Mouse (Mus musculus) mouse trophoblast stem cell (cell line): ENCODE data around the gene Krtap3-3.
"Not testable (repeated sequence)": the region's sequence is repeated elsewhere in the genome, so short reads cannot be mapped to it uniquely, and the experiment has no call there.

Source experiments
- in situ Hi-C, 2 experiments: fragments of 300-500 bp; cut with MseI, MboI; formaldehyde crosslinking; loops; 2 replicates in 1 of 2; 3 replicates in 1 of 2; pipeline ENCODE4 v1.15.1; 2025

Krtap3-3 gene

DNA sequence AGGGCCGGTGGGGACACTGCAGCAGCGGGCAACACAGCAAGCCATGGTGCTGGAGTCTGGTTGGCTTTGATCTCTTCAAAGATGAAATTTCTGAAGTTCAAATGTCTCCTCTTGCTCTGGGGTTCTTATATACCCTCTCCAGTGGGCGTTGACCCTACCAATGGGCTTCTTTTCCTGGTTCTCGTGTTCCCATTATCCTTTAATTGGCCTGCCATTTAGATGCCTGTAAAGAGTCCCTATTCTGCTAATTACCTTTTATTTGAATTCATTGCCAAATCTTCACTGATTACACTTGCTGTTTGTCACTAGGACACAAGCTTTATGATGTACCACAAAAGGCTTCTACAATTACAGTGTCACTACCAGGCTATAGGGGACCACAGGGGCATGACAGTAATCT is at the start of gene Krtap3-3:
Gene Krtap3-3, minus strand, starts transcription at position 101 of the 400 bp plus-strand sequence.
- in situ Hi-C loops, result no loop called here

DNA sequence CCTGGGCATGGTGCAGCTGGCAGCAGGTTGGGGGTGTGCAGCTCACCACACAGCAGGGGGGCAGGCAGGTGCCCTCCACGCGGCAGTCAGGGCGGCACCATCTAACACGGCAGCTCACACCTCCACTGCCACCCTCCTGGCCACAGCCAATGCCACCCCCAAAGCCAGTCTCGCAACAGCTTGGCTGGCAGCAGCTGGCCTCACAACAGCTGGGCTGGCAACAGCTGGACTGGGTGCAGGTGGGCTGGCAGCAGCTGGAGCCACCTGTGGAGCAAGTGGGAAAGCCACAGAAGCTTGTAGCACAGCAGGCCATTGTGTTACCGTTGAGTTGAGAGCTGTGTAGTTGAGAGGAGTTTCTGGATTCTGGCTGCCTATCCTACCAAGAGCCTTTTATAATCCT is 47.1 kb upstream of the Krtap3-3 start, which contains the start of gene Krtap9-3:
Gene Krtap9-3, minus strand, starts transcription at position 364 of the 400 bp plus-strand sequence.
- in situ Hi-C loops, result not testable (repeated sequence)

DNA sequence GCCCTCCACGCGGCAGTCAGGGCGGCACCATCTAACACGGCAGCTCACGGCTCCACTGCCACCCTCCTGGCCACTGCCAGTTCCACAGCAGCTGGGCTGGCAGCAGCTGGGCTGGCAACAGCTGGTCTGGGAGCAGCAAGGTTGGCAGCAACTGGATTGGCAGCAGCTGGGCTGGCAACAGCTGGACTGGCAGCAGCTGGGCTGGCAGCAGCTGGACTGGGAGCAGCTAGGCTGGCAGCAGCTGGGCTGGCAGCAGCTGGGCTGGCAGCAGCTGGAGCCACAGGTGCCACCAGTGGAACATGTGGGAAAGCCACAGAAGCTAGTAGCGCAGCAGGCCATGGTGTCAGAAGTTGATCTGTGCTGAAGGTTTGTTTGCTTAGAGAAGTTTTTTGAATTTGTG is 40.3 kb upstream of the Krtap3-3 start, which contains the start of gene Krtap1-3:
Gene Krtap1-3, minus strand, starts transcription at position 359 of the 400 bp plus-strand sequence.
- in situ Hi-C loops, result no loop called here

DNA sequence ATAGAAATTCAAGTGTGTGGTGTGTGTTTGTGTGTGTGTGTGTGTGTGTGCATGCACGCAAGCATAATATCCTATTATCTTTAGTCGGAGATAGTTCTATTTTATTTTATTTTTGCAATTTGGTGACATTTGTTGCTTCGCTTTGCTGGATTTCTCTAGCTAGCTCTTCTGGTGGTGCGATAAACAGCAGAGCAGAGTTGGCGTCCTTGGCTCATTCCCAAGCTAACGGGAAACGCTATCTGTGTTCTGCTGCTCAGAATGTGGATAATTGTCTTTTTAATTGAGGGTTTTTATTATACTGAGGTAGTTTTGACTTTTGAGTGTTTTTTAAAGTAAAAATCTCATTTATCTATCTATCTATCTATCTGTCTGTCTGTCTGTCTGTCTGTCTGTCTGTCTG is 34.4 kb upstream of the Krtap3-3 start:
- in situ Hi-C loops, result no loop called here

DNA sequence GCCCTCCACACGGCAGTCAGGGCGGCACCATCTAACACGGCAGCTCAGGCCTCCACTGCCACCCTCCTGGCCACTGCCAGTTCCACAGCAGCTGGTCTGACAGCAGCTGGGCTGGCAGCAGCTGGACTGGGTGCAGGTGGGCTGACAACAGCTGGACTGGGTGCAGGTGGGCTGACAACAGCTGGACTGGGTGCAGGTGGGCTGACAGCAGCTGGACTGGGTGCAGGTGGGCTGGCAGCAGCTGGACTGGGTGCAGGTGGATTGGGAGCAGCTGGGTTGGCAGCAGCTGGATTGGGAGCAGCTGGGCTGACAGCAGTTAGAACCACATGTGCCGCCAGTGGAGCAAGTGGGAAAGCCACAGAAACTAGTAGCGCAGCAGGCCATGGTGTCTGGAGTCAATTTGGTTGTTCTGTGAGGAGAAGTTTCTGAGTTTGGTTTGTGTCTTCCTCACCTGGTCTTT is 32.6 kb upstream of the Krtap3-3 start, which contains the start of gene Krtap1-4:
Gene Krtap1-4, minus strand, starts transcription at position 410 of the 460 bp plus-strand sequence.
- in situ Hi-C loops, result no loop called here

DNA sequence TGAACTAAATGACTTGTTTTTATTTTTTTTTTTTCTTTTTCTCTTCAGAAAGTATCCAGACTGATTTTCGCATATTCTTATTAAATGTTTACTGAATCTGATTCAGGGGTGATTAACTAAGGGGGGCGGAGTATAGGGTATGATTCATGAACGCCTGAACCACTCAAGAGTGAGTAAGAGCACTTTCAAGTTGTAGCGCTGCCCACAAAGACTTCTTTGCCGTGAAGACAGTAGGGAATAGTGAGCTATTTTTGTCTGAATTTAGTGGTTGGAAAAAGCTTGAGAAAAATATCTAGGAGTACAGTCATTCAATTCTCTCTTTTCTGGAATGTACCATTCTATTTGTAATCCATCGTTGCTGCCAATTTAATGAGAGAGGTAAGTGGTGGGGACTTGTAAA is 30.9 kb upstream of the Krtap3-3 start:
- in situ Hi-C loops, result no loop called here

DNA sequence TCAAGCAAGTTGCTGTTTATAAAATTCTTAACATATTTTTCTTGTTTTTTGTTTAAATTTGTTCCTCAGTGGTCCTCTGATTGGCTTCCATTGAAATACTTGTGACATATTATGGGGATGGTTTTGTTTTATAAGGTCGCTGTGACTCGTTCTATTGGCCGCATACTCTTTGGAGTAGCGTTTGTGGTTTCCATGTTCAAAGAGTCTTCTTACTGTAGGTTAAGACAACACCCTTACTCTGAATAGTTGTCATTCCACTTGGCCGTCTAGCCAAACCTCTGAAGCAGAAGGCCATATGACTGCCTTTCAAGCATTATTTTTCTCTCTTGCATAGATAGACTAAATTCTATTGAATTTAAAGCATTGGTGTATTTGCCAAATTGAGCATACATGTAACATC is 30.4 kb upstream of the Krtap3-3 start:
- in situ Hi-C loops, result no loop called here

DNA sequence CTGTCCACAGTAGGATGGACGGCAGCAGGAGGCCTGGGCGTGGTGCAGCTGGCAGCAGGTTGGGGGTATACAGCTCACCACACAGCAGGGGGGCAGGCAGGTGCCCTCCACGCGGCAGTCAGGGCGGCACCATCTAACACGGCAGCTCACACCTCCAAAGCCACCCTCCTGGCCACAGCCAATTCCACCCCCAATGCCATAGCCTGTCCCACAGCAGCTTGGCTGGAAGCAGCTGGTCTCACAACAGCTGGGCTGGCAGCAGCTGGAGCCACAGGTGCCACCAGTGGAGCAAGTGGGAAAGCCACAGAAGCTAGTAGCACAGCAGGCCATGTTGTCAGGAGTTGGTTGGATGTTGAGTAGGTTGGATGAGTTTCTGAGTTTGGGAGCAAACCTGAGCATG is 30.0 kb upstream of the Krtap3-3 start, which contains the start of gene Krtap1-5:
Gene Krtap1-5, minus strand, starts transcription at position 381 of the 400 bp plus-strand sequence.
- in situ Hi-C loops, result no loop called here

DNA sequence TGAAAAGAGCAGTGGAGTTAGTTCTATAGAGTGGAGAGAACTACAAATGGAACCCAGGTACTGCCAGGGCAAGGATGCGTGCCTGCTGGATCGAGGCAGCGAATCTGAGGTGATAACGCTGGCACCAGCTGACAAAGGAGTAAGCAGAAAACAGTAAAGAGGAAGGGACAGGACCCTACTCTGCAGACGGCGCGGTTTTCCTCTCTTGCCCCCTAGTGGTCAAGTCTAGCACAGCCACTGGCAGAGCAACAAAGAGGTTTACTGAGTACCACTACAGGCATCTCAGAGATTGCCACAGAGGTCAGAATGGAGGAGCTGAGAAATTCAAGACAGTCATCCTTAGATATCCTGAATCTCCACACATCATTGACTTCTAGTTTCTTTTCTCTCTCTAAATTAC is 23.4 kb upstream of the Krtap3-3 start:
- in situ Hi-C loops, result loop anchor here in 1 of 2 experiments (10.0 kb wide), 1 partner anchor 109 kb away; no protein-coding TSS in a partner anchor

DNA sequence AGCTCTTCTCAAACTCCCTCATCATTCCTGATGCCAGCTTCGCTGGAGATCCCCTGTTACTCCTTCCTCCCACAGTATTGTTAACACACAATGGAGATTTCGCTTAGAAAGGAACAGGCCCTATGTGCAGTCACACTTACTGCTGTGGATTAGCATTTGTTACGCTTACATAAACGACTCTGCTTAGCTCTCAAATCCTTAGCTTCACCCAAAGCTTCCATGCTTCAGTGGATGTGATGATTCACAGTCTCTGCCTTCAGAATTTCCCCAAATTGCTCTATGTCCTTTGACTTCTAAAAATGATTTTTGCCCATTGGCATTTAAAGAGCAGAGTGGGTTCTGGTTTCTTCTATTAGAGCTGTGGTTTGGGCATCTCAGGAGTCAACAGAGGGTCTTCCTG is 22.5 kb upstream of the Krtap3-3 start:
- in situ Hi-C loops, result loop anchor here in 1 of 2 experiments (10.0 kb wide), 1 partner anchor 108 kb away; no protein-coding TSS in a partner anchor

DNA sequence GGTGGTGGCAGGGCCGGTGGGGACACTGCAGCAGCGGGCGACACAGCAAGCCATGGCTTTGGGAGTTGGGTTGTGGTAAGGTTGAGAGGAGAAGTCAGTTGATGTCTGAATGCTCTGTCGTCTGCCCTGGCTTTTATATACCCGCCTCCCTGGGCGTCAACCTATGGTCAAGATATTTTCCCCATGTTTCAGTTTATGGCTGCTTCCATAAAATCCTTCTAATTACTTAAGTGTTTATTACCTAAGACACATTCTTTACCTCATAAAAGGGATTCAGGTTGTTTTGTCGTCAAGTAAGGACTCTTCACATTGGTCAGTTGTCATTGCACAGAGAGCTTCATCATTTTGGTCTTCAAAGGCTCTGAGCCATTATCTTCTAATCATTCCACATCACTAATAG is 15.9 kb upstream of the Krtap3-3 start, which contains the start of gene Krtap3-1:
Gene Krtap3-1, minus strand, starts transcription at position 101 of the 400 bp plus-strand sequence.
- in situ Hi-C loops, result no loop called here

DNA sequence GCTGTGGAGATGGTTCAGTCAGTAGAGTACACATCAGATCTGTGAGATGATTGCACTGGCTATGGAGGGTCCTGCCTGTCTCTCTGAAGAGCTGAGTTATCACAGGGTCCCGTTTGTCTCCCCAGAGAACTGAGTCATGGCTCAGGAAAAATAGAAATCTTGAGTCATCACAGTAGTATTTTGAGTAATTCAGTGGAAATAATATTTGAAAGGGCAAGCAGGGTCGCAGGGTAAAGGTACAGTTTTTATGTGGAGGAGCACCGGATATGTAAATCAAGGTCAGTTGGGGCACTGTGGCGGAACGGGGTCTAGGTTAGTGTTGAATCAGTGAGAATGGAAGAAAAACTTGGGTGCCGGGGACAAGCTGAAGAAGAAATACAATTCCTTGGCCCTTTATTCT is 11.9 kb upstream of the Krtap3-3 start:
- in situ Hi-C loops, result no loop called here

DNA sequence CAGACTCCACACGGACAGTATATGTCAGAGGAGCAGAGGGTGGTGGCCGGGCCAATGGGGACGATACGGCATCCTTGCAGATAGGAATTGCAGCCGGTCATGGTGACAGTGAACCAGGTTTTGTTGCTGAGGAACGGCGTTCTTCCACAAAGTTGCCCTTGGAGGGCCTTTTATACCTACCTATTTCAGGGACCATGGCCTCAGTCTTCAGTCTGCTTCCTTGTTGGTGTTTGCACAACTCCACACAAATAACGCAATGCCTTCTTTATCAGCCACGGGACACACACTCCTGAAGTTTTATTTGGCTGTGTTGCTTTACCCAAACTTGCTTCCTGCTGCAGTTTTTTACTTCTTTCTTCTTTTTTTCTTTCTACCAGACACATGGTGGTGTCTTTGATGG is 8.7 kb upstream of the Krtap3-3 start, which contains the start of gene Gm11939:
Gene Gm11939, minus strand, starts transcription at position 101 of the 400 bp plus-strand sequence.
- in situ Hi-C loops, result no loop called here

DNA sequence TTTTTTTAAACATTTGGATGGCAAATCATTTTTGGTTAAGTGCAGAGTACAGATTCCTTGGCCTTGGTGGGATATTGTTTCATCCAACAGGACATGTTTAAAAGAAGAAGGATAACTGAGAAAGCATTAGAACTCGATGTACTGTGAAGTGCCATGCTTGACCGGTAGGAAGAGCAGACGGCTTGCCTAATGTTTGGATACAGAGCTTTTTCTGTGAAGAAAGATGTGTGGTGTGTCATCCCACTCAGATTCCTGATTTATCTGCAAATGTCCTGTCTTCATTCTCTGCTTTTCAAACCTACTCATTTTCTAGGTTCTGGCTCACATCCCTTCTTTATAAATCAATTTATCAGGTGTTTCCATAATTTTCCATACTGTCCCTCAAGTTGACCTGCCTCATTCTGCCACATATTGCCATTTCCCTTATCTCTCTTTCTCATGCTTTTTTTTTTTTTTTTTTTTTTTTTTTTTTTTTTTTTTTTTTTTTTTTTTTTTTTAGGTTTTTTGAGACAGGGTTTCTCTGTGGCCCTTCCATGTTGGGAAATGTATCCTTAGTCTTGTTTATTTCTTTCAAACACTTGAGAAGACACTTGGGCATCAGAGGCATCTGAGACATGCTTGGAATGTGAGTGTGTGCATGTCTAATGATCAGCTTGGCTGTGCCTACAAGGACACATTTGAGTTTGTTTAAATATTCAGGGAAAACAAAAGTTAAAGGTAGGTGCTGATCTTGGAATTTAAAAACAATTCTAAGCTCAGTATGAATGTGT is 7.5 kb upstream of the Krtap3-3 start:
- in situ Hi-C loops, result no loop called here

DNA sequence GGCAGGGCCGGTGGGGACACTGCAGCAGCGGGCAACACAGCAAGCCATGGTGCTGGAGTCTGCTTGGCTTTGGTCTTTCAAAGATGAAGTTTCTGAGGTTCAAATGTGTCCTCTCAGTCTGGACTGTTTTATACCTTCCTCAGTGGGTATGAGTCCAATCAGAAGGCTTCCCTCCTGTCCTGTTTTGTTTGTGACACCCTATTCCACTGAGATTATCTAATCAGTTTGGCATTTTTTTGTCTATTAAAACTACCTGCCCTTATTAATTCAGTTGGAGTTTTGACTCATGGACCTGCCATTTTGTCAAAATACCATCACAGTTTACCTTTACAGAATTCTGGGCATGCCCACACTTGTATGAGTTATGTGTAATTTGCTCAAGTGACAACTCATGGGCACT is 6.1 kb upstream of the Krtap3-3 start, which contains the start of gene Krtap3-2:
Gene Krtap3-2, minus strand, starts transcription at position 101 of the 400 bp plus-strand sequence.
- in situ Hi-C loops, result no loop called here

DNA sequence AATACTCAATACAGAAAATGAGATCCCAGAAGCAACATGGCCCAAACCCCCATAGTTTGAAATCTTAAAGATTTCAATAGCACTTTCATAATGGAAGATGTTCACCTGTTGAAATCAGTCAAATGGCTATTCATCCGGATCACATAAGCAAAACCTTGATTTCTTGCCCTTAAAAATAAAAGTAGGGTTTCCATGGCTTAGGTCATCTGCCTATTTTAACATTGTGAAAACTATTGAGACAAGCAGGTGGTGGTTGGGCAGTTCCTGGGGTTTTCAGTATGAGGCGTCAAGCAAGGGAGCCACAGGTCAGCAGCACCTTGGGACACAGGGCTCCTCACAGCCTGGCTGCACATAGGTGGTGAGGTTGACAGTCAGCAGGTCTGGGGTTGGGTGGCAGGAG is 5.5 kb upstream of the Krtap3-3 start:
- in situ Hi-C loops, result no loop called here

DNA sequence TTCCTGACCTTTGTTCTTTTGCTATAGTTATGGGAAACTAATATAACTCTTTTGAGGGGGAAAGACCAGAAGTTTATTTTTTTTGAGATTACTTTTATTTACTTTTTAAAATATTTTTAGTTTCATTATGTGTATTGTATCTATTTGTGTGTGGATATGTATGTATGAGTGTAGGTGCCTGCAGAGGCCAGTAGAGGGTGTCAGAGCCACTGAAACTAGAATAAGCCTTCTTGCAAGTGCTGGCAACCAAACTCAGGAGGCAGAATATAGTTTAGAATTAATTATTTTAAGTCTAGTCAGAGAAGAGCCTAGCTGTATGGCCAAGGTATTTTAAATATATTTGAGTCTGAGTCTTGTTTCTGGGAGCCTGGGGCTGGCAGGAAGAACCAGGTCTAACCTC is 2.8 kb downstream of the Krtap3-3 start:
- in situ Hi-C loops, result no loop called here

DNA sequence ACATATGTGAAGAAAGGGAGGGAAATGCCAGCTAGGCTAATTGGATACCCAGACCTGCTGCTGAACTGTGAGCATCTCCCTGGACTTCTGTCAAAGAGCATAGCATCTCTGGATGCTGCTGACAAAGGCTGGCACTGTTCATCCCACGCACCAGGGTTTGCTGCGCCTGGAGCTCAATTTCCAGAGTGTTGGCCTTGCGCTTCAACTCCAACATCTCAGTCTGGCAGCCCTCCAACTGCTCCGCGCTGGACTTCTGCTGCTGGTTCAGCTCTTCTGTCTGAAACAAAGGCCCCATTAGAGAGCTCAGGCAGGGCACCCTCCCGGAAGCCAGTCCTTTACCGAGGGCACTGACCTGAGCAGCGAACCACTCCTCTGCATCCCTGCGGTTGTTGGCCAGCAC is 10.9 kb downstream of the Krtap3-3 start:
- in situ Hi-C loops, result no loop called here

DNA sequence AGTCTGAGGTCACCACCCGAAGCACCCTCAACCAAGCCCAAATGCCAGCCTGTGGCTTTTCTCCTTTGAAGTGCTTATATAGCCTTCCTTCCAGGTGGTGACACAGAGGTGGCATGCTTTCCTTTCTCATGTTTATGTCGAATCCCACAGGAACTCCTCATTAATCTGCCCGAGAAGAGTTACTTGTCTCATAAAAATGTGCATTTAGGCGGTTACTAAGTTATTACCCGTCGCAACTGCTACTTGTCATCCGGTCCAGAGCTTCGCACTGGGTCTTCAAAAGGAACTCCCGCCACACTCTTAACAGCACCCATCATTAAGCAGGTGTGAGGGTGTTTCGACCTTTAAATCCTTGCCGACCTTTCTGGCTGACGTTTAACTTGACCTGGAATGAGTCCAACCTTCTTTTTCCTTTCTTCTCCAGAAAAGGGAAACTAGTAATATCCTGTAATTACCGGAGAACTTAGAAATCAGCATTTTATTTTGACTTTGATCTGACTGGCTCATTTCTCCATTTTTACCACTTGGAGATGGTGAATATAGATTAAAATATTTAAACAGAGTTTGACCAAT is 29.3 kb downstream of the Krtap3-3 start, which contains the start of gene Krt39:
Gene Krt39, minus strand, starts transcription at position 51 of the 573 bp plus-strand sequence.
- in situ Hi-C loops, result no loop called here

DNA sequence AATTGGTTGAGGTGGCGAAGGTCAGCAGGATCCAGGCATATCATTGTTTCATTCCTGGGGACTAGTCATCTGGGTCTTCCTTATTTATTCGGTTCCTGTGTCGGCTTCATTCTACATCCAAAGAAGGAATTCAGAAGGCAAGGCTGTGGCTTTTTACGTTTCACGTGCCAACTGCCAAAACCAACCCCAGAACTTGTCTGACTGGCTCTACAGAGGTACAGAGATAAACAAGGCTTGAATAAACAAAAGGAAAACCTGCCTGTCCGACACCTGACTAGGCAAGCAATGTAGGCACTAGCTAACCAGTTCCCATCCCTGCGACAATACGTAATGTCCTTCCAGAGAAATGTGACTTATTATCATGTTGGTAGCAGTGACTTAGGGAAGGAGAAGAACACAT is 36.6 kb downstream of the Krtap3-3 start:
- in situ Hi-C loops, result no loop called here
